Mouse (Mus musculus): ENCODE measurements at regions not wholly inside any gene's neighbourhood (a gene's known extent, or its start where the extent isn't known, plus 50 kb on each side); places are given as distances from the start of the nearest gene placed in this dataset.
"Not testable (repeated sequence)": the region's sequence is repeated elsewhere in the genome, so short reads cannot be mapped to it uniquely, and the experiment has no call there.

DNA sequence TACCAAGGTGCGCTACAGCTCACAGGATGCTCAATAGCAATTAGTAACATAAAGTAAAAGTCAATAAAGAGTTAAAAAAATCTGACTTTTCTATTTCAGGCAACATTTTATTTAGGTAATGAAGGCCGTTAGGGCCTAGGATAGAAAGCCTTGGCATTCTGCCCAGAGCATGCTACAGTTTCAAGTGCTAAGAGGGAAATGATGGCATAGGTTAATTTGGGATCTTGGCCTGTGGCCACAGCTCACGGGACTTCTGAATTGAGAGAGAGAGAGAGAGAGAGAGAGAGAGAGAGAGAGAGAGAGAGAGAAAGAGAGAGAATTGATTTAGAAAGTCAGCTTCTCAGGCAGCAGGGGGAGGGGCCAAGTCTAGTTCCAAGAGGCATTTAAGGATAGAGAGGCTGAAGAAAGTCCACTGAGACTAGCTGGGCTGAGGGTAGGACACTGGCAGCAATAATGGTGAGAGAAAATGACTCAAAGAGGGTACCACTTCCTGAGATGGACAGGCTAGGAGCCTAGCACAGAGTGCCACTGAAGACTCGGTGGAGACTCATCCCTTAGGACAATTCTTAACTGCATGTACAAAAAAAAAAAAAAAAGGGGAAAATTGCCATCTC, 52.6 kb upstream of the Klf14 start:
- Histone ChIP-seq H3K9me3 (replicated peaks) (no peaks in the 10 kb centered on the region; the same call in 1 of the 2 replicates), H3K36me3 (no peaks in the 10 kb centered on the region), H3K4me1 (peaks cover 6% of the 10 kb centered on the region), H3K27me3 (ENCODE audit: low read depth, poor library complexity, severe bottlenecking) (no peaks in the 10 kb centered on the region), H3K27ac (replicated peaks) (no peak overlapping the region), H3K4me3 (no peak overlapping the region)
- 83% methylated on average over 4 of the region's 4 CpGs for WGBS
- DNase-seq (ENCODE audit: low spot score): no peak

DNA sequence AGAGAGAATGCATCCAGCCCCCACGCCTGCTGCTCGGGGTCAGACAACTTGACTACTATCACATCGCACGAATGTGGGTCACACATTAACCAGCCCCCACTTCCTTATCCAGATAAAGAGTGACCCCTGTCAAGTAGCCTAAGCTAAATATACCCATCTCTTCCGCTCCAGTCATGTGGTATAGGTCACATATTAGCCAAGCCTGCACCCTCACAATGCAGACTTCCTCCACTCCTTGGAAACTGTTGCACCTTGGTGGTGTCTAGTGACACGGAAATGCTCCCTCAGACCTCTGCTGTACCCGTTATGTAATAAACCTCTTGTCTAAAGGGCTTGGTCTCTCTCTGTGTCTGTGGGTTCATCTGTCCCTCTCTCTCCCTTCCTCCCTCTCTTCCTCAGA, 57.7 kb upstream of the Klf14 start:
- H3K4me3 ChIP-seq: no peak overlapping the region
- H3K4me1 ChIP-seq: no peaks in the 10 kb centered on the region
- H3K36me3 ChIP-seq: no peaks in the 10 kb centered on the region
- H3K27me3 ChIP-seq (ENCODE audit: low read depth, poor library complexity, severe bottlenecking): no peaks in the 10 kb centered on the region
- WGBS: 88% methylated on average over 7 of the region's 7 CpGs
- H3K9me3 ChIP-seq (replicated peaks): no peaks in the 10 kb centered on the region; the same call in 1 of the 2 replicates
- no peak overlapping the region for H3K27ac ChIP-seq (replicated peaks)
- no peak for DNase-seq (ENCODE audit: low spot score)

DNA sequence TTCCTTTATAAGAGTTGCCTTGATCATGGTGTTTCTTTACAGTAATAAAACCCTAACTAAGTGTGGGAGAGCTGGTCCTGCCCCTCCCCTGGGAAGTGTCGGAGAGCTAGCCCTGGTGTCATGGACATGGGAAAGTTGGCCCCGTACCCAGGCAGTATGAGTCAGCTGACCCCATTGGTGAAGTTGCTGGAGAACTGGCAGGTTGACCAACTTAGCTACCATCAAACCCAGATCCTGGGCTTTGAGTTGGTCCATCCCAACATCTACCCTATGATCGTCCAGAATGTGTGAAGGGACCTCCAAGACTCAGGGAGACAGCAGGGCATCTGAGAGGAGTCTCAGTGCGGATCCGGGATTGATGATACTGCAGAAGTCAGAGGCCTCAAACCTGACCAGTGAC, 62.9 kb upstream of the Klf14 start:
- Histone ChIP-seq H3K4me1 (no peaks in the 10 kb centered on the region), H3K9me3 (replicated peaks) (no peaks in the 10 kb centered on the region), H3K27me3 (ENCODE audit: low read depth, poor library complexity, severe bottlenecking) (no peaks in the 10 kb centered on the region), H3K27ac (replicated peaks) (no peak overlapping the region), H3K4me3 (no peak overlapping the region), H3K36me3 (no peaks in the 10 kb centered on the region)
- WGBS: 92% methylated on average over 5 of the region's 5 CpGs
- no peak for DNase-seq (ENCODE audit: low spot score)

DNA sequence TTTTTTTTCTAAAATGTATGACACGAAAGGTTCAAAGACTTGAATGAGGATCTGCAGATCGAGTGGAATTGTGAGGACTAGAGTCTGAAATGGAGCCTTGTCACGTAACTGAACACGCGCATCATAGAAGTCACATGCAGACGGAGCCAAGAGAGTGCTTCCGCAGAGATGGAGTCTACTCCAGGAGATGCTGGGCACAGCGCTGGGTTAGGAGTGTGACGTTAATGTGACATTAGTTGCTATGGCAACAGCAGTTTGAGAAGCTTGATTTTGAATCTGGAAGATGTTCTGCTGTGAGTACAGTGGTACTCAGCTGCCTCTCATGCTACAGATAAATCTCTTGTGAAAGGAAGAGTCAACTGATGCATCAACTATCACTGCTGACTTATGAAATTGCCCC, 70.9 kb upstream of the Klf14 start:
- H3K4me1 ChIP-seq: peaks cover 14% of the 10 kb centered on the region
- no peak overlapping the region for H3K27ac ChIP-seq (replicated peaks)
- 88% methylated on average over 9 of the region's 9 CpGs for WGBS
- H3K36me3 ChIP-seq: no peaks in the 10 kb centered on the region
- no peaks in the 10 kb centered on the region for H3K9me3 ChIP-seq (replicated peaks)
- H3K4me3 ChIP-seq: no peak overlapping the region
- no peaks in the 10 kb centered on the region for H3K27me3 ChIP-seq (ENCODE audit: low read depth, poor library complexity, severe bottlenecking)
- DNase-seq (ENCODE audit: low spot score): no peak

DNA sequence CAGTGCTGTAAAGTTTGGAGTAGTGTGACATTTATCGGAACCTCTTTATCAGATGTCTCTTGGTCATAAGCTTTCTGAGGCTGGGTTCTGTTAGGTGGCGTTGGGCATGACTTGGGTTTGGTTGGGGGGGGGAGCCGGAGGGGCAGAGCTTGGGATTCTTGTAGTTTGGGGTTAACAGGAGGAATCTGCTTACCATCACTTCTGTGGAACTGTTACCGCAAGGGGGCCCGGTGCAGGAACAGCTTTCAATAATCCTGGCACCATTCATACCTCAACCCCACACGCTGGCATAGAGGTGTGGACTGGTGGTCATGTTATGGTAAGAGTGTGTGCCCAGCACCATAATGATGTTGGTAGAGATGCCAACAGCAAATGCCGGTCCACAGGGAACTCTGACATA, 72.1 kb upstream of the Klf14 start:
- no peak for DNase-seq (ENCODE audit: low spot score)
- no peaks in the 10 kb centered on the region for H3K9me3 ChIP-seq (replicated peaks)
- peaks cover 16% of the 10 kb centered on the region for H3K4me1 ChIP-seq
- WGBS: 90% methylated on average over 7 of the region's 7 CpGs
- no peak overlapping the region for H3K27ac ChIP-seq (replicated peaks)
- H3K4me3 ChIP-seq: no peak overlapping the region
- no peaks in the 10 kb centered on the region for H3K36me3 ChIP-seq
- no peaks in the 10 kb centered on the region for H3K27me3 ChIP-seq (ENCODE audit: low read depth, poor library complexity, severe bottlenecking)

DNA sequence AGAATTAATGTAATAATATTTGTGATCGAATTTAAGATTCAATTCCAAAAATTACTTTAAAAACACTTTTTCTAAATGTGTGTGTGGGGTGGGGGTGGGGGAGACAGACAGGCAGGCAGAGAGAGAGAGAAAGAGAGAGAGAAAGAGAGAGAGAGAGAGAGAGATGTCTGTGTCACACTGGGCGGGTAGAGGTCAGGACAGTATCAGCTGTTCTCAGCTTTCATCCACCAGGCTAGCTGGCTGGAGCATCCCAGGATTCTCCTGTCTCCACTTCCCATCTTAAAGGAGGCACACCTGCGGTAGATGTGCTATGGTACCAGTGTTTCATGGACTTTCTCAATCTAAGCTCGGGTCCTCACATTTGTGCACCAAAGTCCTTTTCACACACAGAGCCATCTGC, 73.3 kb upstream of the Klf14 start:
- H3K27ac ChIP-seq (replicated peaks): no peak overlapping the region
- no peaks in the 10 kb centered on the region for H3K27me3 ChIP-seq (ENCODE audit: low read depth, poor library complexity, severe bottlenecking)
- no peaks in the 10 kb centered on the region for H3K36me3 ChIP-seq
- H3K9me3 ChIP-seq (replicated peaks): no peaks in the 10 kb centered on the region
- H3K4me1 ChIP-seq: peaks cover 16% of the 10 kb centered on the region
- WGBS: 73% methylated on average over 4 of the region's 4 CpGs
- no peak overlapping the region for H3K4me3 ChIP-seq
- DNase-seq (ENCODE audit: low spot score): no peak

DNA sequence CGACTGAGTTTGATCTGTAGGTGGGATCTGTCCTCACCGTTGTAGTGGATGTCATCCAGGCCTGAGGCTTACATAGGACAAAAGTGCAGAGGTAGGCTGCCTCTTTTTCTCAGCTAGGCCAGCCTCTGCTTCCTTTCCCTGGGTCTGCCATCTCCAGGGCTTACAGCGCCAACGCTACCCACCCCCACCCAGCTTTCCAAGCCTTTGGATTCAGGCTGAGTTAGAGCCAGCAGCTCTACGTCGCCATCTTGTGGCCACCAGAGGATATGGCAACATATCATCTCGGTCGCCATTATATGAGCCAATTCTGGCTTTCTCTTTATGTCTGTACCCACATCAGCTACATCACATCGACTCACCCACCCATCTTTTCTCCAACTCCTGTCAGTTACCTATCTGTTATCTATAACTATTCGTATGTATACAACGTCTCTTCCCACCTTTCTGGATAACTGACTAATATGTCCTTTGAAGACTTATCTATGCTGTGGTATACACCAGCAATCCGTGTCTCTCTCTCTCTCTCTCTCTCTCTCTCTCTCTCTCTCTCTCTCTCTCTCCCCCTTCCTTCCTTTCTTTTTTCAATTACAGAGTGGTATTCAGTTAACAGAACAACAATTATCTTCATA, 74.2 kb upstream of the Klf14 start:
- Histone ChIP-seq H3K27me3 (ENCODE audit: low read depth, poor library complexity, severe bottlenecking) (no peaks in the 10 kb centered on the region), H3K9me3 (replicated peaks) (no peaks in the 10 kb centered on the region), H3K36me3 (no peaks in the 10 kb centered on the region), H3K4me1 (peaks cover 16% of the 10 kb centered on the region), H3K27ac (replicated peaks) (peak overlapping the region; percentile 75), H3K4me3 (0 out of 2 replicates have a peak overlapping the region, but pooled peaks have one; percentile 3)
- WGBS: 11% methylated on average over 12 of the region's 12 CpGs
- DNase-seq (ENCODE audit: low spot score): peak; percentile 81

DNA sequence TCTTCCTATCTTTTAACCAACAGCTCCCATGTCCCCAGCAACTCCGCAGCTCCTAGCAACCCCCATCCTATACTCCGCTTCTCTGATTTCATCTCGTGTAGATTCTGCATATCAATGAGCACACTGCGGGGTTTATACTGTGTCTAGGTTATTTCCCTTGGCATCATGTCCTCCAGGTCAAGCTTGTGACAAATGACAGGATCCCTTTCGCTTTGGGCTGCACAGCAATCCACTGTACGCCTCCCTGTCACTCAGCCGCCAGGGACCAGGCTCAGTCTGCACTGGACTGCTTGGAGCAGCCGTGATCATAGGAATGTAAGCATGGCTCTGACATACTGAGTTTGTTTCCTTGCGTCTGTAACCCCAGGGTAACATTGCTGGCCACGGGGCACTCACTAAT, 75.9 kb upstream of the Klf14 start:
- Histone ChIP-seq H3K36me3 (no peaks in the 10 kb centered on the region), H3K27me3 (ENCODE audit: low read depth, poor library complexity, severe bottlenecking) (no peaks in the 10 kb centered on the region), H3K27ac (replicated peaks) (no peak overlapping the region), H3K4me1 (peaks cover 16% of the 10 kb centered on the region), H3K4me3 (no peak overlapping the region), H3K9me3 (replicated peaks) (no peaks in the 10 kb centered on the region)
- DNase-seq (ENCODE audit: low spot score): no peak
- WGBS: 83% methylated on average over 10 of the region's 10 CpGs

DNA sequence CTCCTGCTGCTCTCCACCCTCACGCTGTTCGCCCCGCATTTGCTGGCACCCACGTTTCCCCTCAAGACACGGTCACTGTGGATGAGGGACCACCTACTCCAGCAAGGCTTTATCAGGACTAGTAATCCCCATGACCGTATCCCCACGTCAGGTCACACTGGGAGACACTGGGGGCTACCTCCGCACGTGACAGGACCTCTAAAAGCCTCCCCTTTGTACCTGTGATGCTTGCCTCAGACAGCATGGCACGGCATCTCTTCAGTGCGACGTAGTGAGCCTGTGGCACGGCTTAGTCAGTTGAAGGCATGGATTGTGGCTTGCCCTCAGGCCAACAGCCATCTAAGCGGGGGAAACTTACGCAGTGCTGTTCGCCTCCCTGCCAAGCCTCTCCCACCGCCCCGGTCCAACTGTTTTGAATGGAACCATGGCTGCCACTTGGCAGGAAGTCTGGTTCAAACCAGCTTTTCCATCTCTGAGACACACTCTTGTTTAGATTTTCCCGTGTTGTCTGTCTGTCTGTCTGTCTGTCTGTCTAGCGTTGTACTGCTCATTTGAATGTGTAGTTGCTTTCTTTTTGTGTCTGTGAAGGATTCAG, 79.0 kb upstream of the Klf14 start:
- Histone ChIP-seq H3K27ac (replicated peaks) (peak overlapping the region; percentile 42), H3K36me3 (no peaks in the 10 kb centered on the region), H3K9me3 (replicated peaks) (no peaks in the 10 kb centered on the region), H3K4me3 (no peak overlapping the region), H3K4me1 (peaks cover 4% of the 10 kb centered on the region), H3K27me3 (ENCODE audit: low read depth, poor library complexity, severe bottlenecking) (no peaks in the 10 kb centered on the region)
- 74% methylated on average over 20 of the region's 20 CpGs for WGBS
- DNase-seq (ENCODE audit: low spot score): no peak

DNA sequence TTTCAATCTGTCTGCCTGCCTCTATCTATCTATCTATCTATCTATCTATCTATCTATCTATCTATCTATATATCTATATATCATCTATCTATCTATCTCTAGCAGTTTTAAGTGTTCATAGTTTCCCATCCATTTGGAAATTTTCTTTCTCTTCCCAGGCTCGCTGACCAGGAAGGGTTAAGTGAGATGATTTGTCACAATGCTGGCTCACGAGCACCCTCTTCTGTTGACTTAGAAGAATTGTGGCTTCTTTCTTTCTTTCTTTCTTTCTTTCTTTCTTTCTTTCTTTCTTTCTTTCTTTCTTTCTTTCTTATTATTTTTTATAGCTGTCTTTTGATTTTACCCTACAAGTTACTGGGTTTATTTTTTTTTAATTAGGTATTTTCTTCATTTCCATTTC, 79.6 kb upstream of the Klf14 start:
- H3K27me3 ChIP-seq (ENCODE audit: low read depth, poor library complexity, severe bottlenecking); DNase-seq (ENCODE audit: low spot score); H3K27ac ChIP-seq (replicated peaks); H3K9me3 ChIP-seq (replicated peaks); H3K4me3 ChIP-seq; H3K36me3 ChIP-seq; H3K4me1 ChIP-seq: not testable (repeated sequence)
- WGBS: 9% methylated on average over 2 of the region's 2 CpGs

DNA sequence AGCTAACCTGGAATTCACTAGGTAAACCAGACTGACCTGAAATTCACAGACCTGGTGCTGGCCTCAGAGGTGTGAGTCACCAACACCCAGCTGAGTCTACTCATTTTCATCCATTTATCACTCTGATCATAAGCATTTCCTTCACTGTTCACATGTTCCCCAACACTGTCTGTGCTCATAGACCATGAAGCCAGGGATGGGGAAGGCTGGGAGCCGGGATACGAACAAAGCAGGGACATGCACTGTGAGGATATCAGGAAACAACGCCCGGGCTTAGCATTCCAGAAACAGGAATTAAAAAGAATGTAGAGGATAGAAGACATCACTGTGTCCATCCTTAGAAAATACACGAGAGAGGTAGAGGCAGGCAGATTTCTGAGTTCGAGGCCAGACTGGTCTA, 80.6 kb upstream of the Klf14 start:
- 81% methylated on average over 6 of the region's 6 CpGs for WGBS
- no peak for DNase-seq (ENCODE audit: low spot score)

DNA sequence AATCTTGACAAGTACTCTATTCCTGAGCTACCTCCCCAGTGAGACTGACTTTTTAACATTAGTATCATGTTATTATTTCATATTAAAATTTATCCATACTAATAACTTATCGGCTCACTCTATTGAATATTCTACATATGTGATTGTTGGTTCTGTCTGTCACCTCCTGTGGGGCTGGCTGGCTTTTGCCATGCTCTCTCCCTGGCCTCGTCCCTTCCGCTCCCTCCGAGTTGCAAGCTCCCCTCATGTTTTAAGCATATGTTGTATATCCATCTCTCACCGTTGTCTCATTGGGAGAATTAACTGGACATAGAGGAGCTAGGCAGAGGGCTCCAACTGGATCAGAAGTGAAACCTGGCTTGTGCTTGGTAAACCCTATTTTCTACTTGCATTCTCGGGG, 81.9 kb upstream of the Klf14 start:
- WGBS: 89% methylated on average over 6 of the region's 6 CpGs

More for the DNA sequence above, 80.6 kb upstream of the Klf14 start:
- H3K4me3 ChIP-seq: no peak overlapping the region
- no peak overlapping the region for H3K27ac ChIP-seq (replicated peaks)
- H3K9me3 ChIP-seq (replicated peaks): no peaks in the 10 kb centered on the region
- no peaks in the 10 kb centered on the region for H3K27me3 ChIP-seq (ENCODE audit: low read depth, poor library complexity, severe bottlenecking)
- no peaks in the 10 kb centered on the region for H3K36me3 ChIP-seq
- H3K4me1 ChIP-seq: 0 out of 2 replicates have a peak, but pooled peaks cover 3% of the 10 kb centered on the region

DNA sequence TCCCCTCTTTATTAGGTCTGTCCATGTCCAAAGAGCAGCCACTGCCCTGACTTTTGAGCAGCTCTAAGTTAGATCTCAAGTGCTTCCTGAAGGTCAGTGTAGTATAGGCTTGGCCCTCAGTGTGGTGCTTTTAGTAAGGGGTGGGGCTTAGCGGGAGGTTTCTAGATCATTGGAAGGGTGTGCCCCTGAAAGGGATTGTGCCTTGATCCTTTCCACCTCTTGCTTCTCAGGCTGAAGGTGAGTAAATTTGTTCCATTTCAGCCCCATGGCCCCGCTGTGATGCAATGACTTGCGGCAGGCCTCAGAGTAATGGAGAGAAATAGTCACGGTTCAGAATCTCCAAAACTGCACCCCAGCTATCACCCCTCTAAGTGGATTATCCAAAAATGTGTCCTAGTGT, 84.5 kb upstream of the Klf14 start:
- no peak for DNase-seq (ENCODE audit: low spot score)
- H3K27me3 ChIP-seq (ENCODE audit: low read depth, poor library complexity, severe bottlenecking): no peaks in the 10 kb centered on the region
- no peaks in the 10 kb centered on the region for H3K9me3 ChIP-seq (replicated peaks)
- no peaks in the 10 kb centered on the region for H3K36me3 ChIP-seq
- 89% methylated on average over 4 of the region's 4 CpGs for WGBS
- no peak overlapping the region for H3K4me3 ChIP-seq
- H3K4me1 ChIP-seq: no peaks in the 10 kb centered on the region; the same call in 1 of the 2 replicates
- H3K27ac ChIP-seq (replicated peaks): no peak overlapping the region

More for the DNA sequence above, 81.9 kb upstream of the Klf14 start:
- no peak overlapping the region for H3K27ac ChIP-seq (replicated peaks)
- no peak overlapping the region for H3K4me3 ChIP-seq
- no peaks in the 10 kb centered on the region for H3K27me3 ChIP-seq (ENCODE audit: low read depth, poor library complexity, severe bottlenecking)
- no peak for DNase-seq (ENCODE audit: low spot score)
- no peaks in the 10 kb centered on the region for H3K9me3 ChIP-seq (replicated peaks)
- no peaks in the 10 kb centered on the region for H3K36me3 ChIP-seq
- no peaks in the 10 kb centered on the region for H3K4me1 ChIP-seq
